Mouse (Mus musculus): ENCODE results near the gene Tpgs1.
"Not testable (repeated sequence)": the region's sequence is repeated elsewhere in the genome, so short reads cannot be mapped to it uniquely, and the experiment has no call there.

The Tpgs1 gene

DNA sequence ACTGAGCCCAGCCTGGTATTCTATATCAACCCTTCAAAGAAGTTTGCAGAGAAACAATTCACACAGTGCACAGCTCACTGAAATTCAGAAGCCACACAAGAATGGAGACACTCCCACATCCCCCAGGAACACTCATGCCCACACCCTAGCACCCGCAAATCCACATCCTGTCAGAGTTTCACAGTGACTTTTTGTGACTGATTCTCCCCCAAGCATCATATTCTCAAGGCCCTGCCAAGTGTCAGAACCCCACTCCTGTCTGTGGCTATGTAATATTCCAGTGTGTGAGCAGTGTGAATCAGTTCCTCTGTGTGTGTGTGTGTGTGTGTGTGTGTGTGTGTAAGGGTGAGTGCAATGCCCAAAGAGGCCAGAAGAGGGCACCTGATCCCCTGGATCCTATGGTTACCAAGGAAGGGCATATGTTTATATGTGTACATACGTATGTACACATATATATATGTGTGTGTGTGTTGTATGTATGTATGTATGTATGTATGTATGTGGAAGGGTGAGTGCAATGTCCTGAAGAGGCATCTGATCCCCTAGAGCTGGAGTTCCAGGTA is 22.9 kb downstream of the Tpgs1 start:
- DNase-seq (ENCODE audit: low spot score in 2 of 2), result no peak

DNA sequence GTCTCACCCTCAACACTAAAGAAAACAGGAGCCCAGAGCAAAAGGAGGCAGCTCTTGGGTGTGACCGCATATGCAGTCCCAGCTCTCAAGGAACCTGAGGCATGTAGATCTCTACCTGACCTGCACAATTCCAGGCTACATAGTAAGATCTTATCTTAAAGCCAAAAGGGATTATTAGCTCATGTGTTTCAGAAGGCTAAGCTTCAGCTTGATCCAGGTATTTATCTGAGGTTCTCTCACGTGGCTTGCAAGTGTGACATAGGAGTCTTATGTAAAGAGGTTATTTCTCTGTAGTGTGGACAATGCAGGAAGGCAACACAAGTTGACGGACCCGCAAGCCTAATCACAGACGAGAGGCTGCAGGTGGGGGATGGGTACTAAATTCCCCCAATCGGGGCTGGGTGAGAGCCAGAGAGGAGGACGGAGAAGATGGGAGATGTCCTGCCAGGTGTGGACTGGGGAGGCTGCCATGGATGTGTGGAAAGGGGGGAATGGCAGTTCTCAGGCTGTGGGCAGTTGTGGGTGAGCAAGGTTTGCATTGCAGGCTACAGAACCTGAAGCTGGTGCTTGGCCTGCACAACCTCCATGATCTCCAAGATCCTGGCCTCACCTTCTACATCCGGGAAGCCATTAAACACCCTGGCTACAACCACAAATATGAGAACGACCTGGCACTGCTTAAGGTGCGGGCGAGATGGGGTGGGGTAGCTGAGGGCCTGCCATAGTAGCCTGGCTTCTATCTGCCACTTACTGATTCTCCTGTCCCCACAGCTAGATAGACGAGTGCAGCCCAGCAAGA is 24.6 kb downstream of the Tpgs1 start:
- DNase-seq (ENCODE audit: low spot score in 2 of 2), result no peak

GRCm38 (mm10) chr10:79694379-79694655 is 25.1 kb downstream of the Tpgs1 start:
- no peak for DNase-seq (ENCODE audit: low spot score in 2 of 2)

- DNase-seq (ENCODE audit: low spot score in 2 of 2), result no peak
Observed at GRCm38 (mm10) chr10:79695231-79696128, 26.3 kb downstream of the Tpgs1 start.

DNA sequence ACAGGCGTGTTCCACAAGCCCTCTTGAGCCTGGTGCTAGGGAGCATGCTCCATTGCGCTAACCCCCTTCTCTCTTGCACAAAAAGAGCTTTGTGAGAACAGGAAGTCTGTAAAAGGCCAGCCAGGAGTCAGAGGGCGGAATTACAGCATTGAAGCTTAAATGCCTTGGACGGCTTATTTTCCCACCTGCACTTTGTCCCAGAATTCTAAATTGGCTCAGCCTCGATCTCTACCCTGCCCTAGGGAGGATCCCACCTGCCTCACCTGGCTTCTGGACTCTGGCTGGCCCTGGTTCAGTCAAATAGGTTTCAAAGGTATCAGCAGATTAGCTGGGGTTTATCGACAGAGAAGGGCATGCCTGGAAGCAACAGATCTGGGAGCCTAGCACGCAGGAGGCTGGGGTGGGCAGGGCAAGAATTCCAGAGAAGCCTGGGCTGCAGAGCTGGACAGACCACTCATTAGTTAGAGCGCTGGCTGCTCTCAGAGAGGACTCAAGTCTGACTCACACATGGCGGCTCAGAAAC is 27.0 kb downstream of the Tpgs1 start:
- no peak for DNase-seq (ENCODE audit: low spot score in 2 of 2)

DNA sequence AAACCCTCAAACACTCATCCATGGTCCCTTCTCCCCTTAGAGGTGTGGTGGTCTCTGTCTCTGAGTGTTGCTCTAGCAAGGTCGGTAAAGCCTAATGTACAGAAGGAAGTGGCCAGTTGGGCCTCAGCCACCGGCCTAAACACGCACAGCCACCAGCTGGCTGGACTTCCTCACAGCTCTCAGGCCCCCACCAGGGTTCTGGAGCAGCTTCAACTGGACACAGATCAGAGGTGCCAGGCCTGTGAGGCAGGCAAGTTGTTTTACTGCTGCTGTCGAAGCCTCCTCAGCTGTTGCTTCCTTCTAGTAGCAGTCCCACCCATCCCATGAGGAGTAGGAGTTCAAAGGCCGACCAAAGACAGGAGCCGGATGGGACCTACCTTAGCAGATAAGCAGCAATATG is 28.7 kb downstream of the Tpgs1 start:
- DNase-seq (ENCODE audit: low spot score in 2 of 2), result no peak

DNA sequence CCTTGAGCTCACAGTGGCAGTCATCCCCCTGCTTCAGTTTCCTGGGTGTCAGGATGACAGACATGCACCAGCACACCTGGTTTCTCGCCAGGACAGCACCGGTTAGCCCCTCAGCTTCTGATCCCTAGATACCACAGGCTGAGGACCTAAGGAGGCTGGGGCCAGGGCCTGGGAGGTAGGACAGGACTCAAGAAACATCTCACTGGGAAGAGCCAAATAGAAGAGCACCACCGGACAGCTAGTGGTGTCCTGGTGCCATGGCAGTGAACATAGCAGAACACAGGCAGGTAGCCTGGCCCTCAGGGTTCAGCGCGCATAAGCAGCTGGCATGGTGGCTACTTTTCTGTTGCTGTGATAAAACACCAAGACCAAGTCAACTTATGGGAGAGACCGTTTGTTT is 29.3 kb downstream of the Tpgs1 start:
- no peak for DNase-seq (ENCODE audit: low spot score in 2 of 2)

DNA sequence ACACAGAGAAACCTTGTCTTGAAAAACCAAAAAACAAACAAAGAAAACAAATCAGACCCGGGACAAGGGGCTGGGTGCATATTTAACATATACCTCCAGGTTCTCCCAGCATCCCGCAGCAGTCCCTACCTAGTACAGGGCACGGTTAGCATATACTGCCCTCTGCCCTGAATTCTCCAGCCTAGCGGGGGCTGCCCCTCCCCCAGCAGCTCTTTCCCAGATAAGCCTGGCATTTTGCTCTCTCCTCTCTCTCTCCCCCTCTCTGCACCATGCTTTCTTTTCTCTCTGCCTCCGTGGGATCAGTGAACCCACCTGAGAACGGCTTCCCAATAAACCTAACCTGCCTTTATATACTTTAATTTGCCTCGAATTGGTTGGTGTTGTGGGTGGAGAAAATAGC is 31.5 kb downstream of the Tpgs1 start:
- no peak for DNase-seq (ENCODE audit: low spot score in 2 of 2)

- no peak for DNase-seq (ENCODE audit: low spot score in 2 of 2)
Observed at GRCm38 (mm10) chr10:79701443-79702129, 32.4 kb downstream of the Tpgs1 start.

DNA sequence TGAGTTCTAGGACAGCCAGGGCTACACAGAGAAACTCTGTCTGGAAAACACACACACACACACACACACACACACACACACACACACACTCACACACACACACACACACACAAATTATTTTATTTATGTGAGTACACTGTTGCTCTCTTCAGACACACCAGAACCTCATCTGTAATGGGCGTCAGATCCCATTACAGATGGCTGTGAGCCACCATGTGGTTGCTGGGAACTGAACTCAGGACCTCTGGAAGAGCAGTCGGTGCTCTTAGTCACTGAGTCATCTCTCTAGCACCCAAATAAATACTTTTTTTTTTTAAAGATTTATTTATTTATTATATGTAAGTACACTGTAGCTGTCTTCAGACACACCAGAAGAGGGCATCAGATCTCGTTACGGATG is 33.8 kb downstream of the Tpgs1 start:
- DNase-seq (ENCODE audit: low spot score in 2 of 2), result not testable (repeated sequence)

DNA sequence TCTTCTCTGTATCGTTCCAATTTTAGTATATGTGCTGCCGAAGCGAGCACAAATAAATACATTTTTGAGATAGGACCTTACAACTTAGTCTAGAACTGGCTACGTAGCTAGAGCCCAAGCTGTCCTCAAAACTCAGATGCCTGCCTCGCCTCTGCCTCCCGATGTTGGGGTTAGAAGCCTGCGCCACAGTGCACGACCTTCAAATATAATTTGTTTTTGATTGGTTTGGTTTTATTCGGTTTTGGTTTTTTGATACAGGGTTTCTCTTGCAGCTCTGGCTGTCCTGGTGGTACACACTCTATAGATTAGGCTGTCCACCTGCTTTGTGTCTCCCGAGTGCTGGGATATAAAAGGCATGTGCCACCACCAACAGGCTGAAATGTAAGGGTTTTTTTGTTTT is 34.4 kb downstream of the Tpgs1 start:
- no peak for DNase-seq (ENCODE audit: low spot score in 2 of 2)

GRCm38 (mm10) chr10:79704065-79704969 is 35.1 kb downstream of the Tpgs1 start, which contains the start of gene Bsg:
TSS of gene Bsg (plus strand) at chr10:79704491.
- DNase-seq (ENCODE audit: low spot score in 2 of 2), result peak; percentile 98 to 99

DNA sequence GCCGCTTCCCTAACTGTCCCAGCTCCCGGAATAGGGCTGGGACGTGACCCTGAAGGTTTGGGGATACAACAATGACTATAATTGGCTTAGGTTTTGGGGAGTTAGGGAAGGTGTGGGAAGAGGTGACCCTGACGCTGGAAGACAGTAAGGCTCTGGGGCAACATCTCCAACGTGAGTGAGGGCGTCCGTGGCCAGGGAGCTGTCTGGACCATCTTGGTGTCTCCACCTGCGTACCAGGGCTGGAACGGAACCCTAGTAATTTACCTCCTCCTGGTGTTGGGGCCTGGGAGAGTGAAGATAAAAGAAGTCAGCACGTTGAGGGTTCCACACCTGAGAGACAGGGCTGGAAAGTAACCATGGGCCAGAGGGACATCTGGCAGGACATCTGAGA is 35.8 kb downstream of the Tpgs1 start:
- DNase-seq (ENCODE audit: low spot score in 2 of 2), result no peak

DNA sequence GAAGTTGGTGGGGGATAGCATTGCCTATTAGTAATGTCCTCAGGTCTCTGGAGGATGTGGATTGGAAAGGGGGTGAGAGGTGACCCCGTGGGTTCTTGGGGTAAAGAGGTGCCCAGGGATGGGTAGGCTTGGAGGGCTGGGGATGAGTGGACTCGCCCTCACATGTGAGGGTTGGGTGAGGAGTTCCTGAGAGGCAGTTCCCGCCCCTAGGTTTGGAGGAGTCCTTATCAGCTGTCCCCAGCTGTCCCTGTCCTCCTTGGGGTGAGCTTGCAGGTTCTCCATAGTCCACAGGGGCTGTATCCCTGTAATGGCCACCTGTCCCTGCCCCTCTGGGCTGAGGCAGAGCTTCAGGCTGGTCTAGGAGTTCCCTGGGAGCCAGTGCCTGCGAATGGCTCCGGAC is 36.8 kb downstream of the Tpgs1 start:
- no peak for DNase-seq (ENCODE audit: low spot score in 2 of 2)

- no peak for DNase-seq (ENCODE audit: low spot score in 2 of 2)
Observed at GRCm38 (mm10) chr10:79706406-79707094, 37.4 kb downstream of the Tpgs1 start.

GRCm38 (mm10) chr10:79707162-79707561 is 38.0 kb downstream of the Tpgs1 start:
- DNase-seq (ENCODE audit: low spot score in 2 of 2), result no peak

- no peak for DNase-seq (ENCODE audit: low spot score in 2 of 2)
Observed at GRCm38 (mm10) chr10:79707759-79708158, 38.6 kb downstream of the Tpgs1 start.

DNA sequence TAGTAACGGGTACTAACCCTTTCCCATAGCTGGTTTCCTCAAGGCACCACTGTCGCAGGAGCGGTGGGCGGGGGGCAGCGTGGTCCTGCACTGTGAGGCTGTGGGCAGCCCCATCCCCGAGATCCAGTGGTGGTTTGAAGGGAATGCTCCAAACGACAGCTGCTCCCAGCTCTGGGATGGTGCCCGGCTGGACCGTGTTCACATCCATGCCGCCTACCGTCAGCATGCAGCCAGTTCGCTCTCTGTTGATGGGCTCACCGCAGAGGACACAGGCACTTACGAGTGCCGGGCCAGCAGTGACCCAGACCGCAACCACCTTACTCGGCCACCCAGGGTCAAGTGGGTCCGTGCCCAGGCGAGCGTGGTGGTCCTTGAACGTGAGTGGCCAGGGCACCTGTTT is 39.5 kb downstream of the Tpgs1 start:
- no peak for DNase-seq (ENCODE audit: low spot score in 2 of 2)

- DNase-seq (ENCODE audit: low spot score in 2 of 2), result no peak
Observed at GRCm38 (mm10) chr10:79709307-79709706, 40.1 kb downstream of the Tpgs1 start.

GRCm38 (mm10) chr10:79712029-79712428 is 42.9 kb downstream of the Tpgs1 start:
- no peak for DNase-seq (ENCODE audit: low spot score in 2 of 2)
